Mouse (Mus musculus): ENCODE measurements at regions not wholly inside any gene's neighbourhood (a gene's known extent, or its start where the extent isn't known, plus 50 kb on each side); places are given as distances from the start of the nearest gene placed in this dataset.
"Not testable (repeated sequence)": the region's sequence is repeated elsewhere in the genome, so short reads cannot be mapped to it uniquely, and the experiment has no call there.

DNA sequence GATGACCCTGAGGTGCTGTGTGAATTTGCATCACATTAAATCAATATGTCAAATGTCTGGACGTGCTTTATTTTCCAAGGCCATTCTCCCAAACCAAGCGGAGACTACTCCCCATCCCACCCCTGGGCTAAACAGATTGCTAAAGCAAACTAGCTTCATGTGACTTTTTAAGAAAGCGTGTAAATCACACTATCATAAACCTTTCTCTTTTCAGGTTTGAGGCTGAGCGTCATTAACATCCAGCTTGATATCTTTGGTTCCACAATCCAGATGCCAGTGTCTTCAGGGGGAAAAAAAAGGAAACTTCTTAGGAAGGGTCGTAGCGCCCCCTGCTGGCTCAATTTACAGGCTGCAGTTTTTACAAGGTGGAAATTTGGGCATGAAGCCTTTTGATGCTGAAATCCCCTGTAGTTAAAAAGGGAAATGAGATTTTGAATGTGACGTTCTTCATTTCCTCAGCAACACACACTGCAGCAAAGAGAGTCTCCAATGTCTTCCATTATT is 105.1 kb upstream of the Nt5e start:
- no peak for DNase-seq (ENCODE audit: low spot score)

DNA sequence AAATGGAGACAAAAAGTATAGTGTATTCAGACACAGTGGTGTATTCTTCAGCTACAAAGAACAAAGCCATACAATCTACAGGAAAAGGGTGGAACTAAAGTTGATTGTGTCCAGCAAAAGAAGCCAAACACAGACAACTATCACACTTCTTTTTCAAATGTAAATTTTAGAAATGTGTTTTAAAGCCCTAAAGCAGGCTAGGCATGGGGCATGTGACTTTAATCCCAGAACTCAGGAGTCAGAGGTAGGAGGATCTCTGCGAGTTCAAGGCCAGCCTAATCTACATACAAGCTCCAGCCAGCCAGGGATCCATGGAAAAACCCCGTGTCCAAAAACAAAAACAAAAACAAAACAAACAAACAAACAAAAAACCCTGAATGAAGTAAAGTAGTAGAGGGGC is 89.9 kb upstream of the Nt5e start:
- no peak for DNase-seq (ENCODE audit: low spot score)

DNA sequence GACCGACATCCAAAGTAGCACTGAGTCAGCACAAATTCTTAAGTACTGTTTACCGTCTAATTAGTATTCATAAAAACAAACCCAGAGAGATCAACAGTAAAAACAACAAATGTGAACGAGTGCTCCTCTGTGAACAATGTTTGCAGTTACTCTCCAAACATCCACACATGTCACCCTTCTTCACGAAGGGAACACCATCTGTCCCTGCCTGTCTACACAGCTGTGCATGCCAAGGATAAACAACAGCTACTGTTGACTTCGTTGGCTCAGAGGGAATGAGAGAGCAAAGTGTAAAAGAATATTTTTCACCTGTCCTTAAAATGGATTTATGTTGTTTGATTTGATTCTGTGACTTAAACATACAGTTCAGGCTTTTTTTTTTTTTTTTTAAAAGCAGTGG is 88.7 kb upstream of the Nt5e start:
- no peak for DNase-seq (ENCODE audit: low spot score)

DNA sequence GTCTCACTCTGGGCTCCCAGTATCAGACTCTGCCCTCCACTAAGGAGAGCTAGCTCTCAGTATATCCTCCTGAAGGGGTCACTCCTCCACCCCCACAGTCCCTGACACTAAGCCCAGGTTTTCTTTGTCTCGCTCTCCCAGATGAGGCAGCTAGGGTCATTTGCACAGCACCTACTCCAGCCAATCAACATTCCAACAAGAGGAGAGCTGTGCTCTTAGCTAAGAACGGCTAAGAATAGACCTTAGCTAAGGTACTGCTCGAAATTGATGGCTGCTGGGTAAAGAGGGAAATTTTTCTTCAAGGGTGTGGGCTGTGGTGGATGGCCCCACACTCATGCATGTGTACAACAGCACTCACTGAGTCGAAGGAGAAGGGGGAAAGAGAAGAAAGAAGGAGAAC is 86.3 kb upstream of the Nt5e start:
- no peak for DNase-seq (ENCODE audit: low spot score)

DNA sequence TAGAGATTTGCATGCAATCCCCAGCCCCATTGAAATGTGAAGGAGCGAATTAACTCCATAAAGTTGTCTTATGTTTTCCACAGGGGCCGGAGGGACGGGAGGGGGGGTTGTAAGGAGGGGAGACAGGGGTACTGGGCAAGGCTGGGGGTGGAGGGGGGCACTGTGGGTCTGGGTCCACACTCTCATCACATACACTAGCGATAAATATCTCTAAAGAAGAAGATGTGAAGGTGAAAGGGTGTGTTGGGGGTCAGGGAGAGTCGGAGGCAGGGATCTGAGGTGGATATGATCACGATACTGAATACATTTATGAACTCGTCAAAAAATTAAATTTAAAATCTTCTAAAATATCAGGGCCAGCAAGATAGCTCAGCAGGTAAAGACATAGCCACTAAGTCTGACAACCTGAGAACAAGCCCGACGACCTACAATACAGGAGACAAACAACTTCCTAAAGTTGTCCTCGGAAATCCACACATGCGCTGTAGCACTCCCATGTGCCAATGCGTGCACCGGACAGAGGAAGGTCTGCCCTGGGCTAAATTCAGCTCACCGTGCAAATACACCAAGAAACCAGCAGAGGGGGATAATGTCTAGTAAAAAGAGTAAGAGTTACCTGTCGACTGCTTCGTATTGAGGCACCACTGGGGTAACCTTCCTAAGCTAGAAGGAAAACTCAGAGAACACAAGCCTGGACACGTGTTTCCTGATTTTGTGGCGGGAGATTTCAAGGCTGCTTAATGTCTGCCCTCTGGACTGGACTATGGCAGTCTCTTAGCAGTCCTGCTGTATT is 85.6 kb upstream of the Nt5e start:
- peak; percentile 32 for DNase-seq (ENCODE audit: low spot score)

DNA sequence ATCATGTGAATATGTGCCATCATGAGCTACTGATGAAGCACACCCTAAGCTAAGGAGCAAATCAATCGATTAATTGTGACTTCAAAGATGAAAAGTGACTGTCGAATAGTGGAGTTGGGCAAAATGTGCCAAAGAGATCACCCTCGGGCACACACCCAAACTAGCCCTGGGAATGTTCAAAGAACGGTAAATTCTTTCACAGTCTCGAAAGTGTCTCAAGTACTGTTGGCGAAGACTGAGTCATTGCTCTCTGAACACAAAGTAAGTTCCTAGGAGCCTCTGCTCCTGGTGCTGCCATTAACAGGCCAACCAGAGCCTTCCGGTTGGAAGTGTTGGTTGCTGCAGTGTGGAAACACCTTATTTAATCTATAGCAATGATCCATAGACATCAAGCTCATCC is 84.5 kb upstream of the Nt5e start:
- DNase-seq (ENCODE audit: low spot score) = no peak

DNA sequence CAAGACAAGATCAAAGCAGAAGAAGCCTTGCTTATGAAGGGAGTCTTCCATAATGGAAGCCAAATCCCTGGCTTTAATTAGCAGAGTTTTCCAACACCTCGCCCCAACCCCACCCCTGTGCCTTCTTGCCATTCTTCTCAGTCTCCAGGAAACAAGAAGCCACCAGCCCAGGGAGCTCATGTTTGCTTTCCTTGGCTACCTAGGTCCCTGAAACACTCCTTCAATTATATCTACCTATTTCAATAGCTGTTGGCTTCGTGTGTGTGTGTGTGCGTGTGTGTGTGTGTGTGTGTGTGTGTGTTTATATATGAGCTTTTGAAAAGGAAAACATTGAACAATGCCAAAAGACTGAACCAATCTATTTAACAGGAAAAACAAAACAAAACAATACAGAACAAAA is 82.5 kb upstream of the Nt5e start:
- DNase-seq (ENCODE audit: low spot score) = no peak

DNA sequence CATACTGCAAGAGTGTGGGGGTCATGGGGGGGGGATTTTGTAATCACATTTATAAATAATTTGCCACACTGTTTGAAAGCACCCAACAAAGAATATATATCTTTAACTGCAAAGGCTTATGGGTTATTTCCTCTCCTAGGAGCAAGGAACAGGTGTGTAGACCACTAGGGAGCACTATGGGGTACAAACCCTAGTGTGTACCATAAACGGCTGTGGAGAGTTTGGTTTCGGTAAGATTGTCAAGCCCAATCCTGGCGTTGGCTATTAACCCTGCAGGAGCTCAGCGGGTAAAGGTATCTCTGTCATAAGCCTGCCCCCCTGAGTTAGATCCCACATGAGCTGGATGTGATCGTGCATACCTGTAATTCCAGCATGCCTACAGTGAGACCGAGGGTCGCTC is 71.0 kb upstream of the Nt5e start:
- DNase-seq (ENCODE audit: low spot score) = no peak

DNA sequence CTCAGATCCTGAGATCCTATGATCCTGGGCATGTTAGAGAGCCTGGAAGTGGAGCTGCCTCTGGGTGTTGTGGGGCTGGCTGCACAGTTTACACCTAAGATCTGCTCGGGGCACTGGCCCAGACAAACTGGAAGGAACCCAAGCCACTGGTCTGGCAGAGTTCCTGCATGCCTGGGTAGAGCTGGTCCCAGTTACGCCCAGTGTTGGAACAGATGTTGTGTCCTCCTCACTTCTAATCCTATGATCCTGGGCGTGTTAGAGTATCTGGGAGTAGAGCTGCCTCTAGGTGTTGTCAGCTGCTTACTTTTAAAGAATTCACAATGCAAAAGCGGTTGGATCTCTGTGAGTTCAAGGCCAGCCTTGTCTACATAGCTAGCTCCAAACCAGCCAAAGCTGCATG is 67.4 kb upstream of the Nt5e start:
- no peak for DNase-seq (ENCODE audit: low spot score)

DNA sequence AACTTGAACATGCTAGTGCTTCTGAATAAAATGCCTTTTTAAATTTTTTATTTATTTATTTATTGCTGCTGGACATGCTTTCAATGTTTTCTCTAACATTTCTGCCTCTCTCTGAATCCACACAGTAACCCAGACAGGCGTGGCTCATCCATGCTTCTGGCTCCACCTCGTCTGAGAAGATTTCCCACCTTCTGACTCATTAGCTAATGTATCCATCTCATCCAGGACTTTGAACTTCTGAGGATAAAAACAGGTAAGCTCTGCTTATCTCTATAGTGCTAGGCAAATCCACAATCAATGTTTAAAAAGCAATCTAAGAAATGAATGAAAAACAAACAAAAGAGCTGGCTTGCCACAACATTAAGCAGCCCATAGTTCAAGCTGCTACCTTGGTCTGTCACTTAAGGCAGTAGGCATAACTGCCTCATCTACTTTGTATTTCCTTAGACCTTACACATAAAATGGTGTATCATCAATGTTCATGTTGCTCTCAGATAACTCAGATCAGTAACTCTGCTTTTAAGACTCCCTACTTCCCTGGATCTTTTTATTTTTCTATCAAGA is 66.8 kb upstream of the Nt5e start:
- DNase-seq (ENCODE audit: low spot score) = no peak

DNA sequence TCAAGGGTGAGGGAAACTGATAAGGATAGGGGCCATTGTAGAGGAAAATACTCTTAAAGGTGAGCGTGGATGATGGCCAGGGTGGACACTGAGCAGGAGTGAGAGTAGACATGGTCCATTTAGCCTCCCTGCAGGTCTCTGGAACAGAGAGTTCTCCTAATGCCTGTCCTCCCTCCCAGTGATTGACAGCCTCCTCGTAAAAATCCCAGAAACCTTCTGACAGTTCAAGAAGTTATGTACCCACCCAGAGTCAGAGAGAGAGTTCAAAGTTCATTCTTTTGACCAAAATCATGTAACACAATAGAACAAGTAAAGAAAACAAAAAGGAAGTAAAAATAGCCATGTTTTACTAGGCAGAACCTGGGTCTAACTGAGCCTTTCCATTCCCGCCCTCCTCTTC is 64.5 kb upstream of the Nt5e start:
- no peak for DNase-seq (ENCODE audit: low spot score)

DNA sequence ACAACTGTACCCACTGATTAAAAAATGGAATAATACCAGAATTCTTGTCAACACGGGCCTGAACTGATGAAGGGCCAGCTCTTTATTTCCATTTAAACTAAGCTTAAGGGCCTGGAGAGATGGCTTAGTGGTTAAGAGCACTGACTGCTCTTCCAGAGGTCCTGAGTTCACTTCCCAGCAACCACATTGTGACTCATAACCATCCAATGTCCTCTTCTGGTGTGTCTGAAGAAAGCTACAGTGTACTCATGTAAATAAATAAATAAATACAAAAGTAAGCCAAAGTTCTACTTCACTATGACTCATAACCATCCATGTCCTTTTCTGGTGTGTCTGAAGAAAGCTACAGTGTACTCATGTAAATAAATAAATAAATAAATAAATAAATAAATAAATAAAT is 60.7 kb upstream of the Nt5e start:
- not testable (repeated sequence) for DNase-seq (ENCODE audit: low spot score)

DNA sequence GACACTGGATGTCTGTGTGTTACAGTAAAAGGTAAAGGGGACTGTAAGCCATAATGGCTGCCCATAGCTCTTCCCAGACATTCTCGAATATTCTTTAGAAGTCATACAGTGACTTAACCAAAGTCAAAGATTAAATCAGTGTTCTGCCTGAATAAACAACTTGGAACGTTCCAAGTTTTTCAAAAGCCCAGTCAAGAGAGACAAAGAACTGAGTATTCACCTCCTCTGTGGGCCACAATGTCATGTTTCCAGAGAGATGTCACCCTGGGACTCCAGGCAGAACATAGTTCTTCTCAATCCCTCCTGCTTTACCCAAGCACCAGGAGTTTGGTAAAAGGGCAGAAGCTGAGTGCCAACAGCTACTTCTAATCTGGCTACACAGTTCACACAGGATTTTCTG is 58.2 kb upstream of the Nt5e start:
- DNase-seq (ENCODE audit: low spot score) = no peak

DNA sequence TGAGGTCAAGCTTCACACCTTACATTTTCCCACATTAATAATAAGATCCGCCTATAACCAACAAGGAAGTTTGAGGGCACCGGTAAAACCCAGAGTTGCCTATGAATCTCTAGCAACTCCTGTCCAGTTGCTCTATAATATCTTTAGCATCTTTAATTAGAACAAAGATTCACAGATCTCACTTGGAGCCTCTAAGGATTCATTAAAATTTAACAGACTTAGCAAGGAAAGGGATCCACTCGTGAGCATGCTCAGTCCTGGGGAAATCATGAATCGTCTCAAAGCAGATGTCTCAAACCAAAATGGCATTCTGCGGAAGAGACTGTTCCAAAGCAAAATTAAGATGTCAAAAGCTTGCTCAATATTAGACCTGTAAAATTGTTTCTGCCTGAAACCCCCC is 57.8 kb upstream of the Nt5e start:
- no peak for DNase-seq (ENCODE audit: low spot score)

DNA sequence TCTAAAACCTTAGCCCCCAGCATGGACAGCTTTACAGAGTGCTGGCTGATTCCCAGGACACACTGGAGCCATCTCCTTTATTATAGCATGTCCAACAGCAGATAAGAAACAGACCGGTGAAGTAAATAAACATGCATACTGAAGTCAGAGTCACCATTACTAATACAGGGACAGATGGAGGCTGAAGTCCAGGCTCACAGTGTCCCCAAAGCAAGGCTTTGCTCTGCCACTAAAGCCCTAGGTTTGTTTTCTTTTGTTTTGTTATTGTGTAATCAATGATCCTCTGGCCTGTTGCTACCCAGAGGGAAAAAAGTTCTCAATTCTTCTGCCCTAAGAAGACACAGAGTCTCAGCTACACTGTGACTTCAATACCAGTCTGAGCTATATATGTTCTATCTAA is 56.2 kb upstream of the Nt5e start:
- DNase-seq (ENCODE audit: low spot score) = no peak

DNA sequence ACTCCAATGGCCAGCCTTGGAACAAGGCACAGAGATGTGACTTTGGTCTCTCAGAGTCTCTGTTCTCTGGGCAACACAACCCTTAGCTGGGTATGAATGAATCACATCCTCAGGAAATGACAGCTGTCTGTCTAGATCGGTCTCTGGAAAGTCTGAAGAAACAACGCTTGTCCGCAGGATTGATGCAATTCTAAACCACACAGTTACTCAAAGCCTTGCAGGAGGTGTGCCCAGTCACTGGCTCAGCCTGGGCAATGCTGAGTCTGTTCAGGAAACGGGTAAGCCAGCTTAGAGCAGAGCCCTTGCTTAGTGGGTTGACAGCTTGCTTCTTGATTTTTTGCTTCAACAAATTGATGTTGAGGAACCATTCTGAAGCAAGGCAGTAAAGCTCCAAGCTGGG is 53.7 kb upstream of the Nt5e start:
- DNase-seq (ENCODE audit: low spot score) = no peak

DNA sequence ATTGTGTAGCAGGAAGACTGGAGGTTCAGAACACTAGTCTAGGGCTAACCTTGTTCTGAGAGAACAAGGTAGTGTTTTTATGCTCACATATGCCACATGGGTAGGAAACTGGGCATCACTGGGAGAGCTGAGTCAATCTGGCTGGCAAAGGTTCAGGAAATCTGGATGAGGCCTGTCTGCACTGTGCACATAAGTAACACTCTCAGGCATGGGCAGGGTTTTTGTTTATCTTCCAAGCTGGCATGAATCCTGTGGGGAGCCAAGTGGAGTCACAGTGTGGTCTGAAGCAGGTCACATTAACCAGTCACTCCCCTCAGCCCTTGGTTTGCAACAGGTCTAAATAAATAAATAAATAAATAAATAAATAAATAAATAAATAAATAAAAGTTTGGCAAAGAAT is 53.0 kb upstream of the Nt5e start:
- DNase-seq (ENCODE audit: low spot score) = no peak

DNA sequence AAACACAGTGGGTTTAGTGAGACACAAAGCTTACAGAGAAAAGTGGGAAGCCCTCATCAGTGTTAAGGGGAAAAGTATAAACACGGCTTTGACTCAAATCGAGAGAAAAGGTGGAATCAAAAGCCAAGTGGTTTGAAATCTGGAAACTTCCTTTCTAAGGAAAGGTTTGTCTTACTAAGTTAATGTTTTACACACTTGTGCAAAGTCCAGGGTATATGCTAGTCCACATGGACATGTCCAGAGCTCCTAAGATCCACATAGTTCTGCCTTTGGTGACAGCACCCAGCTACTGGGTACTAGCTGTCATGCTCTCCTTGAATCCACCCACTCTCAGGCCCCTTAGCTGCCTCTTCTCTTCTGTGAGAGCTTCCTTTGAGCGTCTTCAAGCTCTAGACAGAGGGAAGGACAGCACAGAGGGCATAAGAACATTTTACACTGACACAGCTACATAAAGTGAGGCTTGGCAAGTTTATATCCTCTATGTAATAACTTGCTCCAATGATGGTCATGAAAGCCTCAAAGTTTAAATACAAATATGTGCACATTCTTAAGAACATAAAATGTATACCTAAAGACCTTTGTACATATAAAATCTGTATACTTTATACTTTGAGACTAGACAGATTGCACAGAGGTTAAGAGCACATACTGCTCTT is 52.2 kb upstream of the Nt5e start:
- no peak for DNase-seq (ENCODE audit: low spot score)

DNA sequence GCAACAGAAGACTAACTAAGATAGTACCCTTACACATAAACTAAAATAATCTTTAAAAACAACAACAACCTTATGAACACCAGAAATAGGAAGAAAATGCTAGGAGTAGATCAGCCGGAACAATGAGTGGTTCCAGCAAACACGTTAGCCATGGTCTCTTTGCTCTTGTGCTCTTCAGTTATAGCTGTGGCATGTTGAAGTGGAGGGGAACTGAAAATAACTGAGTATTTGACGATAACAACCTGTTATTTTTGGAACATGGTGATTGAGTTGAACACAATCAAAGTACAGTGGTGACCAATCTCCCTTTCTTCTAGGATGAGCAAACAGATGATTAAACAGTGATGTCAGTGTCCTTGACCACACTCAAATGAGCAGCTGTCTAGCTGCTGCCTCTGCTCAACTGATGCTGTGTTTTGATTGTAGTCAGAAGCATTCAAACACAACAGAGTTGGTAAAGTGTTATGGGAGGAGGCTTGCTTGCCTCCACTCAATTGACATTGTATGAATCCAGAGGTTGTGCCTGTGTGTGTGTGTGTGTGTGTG is 50.9 kb upstream of the Nt5e start:
- DNase-seq (ENCODE audit: low spot score) = no peak

DNA sequence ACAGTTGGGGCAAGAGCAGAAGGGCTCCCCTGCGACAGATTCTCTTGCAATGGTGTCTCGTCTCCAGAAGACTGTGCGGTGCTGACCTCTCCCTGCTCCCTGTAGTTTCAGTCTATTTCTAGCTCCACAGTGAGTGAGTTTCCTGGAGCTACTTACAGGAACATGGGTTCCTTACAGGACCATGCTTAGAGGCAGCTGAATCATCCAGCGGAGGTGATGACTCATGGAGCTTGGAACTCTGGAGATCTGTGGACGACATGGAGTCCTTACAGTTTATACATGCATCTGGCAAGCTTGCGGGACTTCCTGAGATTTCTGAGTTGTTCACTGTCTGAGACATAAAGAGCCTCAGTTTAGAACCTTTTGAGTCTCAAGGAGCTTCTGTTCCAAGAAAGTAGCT is 50.0 kb upstream of the Nt5e start:
- no peak for DNase-seq (ENCODE audit: low spot score)

All from MN1 (cell line).